Mouse (Mus musculus) 416B (cell line): Measurements from ENCODE around the gene 7420426K07Rik.

Source experiments
- DNase-seq: peaks from one replicate; pipeline ENCODE4 v3.0.0; 2011; ENCODE audit warnings: low read depth

The 7420426K07Rik gene

DNA sequence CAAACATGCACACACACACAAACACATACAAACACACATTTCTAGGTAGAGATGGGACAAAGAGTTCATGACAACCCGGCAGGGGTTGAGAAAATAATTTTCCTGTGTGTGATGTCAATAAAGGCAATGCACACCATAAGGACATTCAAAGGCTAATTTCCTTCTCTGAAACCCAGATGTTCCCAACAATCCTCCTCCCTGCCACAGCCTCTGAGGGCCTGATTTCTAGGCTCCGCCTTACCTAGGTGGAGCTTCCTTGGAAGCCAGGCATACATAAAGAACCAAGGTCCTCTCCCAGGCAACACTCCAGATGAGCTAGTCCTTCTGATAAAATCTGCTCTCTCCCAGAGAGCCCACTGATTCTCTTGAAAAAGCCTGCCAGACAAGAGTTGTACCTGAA, at the start of gene 7420426K07Rik:
7420426K07Rik (plus strand) TSS at position 301 of the 400 bp plus-strand sequence.
- no peak for DNase-seq

DNA sequence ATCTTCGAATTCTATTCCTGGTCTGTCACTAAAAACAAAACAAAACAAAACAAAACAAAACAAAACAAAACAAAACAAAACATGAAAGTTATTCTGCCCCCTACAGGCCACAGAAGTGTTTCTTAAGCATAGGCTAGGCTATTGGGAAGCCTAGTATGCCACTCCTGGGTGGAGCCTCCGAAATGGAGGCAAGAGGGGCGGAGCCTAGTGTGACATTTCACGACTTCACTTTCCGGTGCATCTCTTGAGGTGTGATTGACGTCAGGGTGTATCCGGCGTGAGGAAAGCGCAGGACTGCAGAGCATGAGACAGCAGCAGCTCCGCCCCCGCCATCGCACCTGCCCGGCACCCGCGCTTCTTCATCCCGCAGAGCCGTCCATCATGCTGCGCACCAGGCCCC, 46.7 kb upstream of the 7420426K07Rik start, which contains the start of gene Prr23a2:
Prr23a2 (plus strand) TSS at position 285 of the 400 bp plus-strand sequence.
- no peak for DNase-seq

DNA sequence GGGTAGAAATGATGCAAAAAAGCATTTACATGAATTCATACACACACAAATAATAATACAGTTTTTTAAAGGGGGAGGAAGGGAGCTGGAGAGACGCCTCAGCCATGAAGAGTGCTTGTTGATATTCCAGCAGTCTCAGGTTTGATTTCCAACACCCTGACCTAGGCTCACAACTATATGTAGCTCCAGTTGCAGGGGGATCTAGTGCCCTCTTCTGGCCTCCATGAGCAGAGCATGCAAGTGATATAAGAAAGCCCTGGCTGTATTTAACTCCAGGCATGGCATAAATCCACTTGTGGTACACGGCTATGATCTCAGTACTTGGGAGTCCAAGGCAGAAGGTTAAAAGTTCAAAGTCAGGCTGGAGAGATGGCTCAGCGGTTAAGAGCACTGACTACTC, 39.5 kb upstream of the 7420426K07Rik start:
- peak; percentile 53 for DNase-seq

DNA sequence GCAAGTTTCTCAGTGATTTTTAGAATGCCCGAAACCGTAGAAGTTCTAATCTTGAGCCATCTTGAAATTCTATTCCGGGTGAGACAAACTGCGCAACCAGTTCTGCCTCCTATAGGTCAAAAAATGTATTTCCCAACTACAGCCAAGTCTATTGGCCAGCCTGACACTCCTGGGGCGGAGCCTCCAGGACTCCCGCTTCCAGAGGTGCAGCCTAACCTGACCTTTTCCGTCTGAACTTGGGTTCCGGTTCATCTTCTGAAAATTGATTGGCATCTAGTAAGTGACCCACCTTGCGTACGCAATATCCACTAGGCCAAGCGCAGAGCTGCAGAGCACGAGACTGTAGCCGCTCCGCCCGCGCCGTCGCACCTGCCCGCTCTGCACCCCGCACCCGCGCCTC, 38.3 kb upstream of the 7420426K07Rik start, which contains the start of gene Prr23a3:
Prr23a3 (plus strand) TSS at position 197 of the 400 bp plus-strand sequence.
- DNase-seq: no peak

DNA sequence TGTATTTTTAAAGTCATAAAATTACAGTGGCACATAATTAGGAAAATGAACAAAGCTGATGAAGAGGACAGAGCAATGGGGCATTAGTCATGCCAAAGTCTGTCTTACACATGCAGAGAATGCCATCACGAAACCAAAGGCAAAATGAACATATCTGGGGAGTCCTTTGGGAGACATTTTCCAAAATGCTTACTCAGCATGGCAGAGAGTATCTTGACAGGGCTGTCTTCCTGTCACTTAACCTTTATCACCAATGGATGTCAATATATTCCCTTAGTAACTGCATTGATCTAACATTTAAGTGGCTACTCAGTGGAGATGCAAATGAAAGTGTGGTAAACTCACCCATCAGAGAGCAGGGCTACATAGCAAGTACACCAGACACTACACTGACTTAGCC, 1.4 kb upstream of the 7420426K07Rik start:
- DNase-seq: no peak

DNA sequence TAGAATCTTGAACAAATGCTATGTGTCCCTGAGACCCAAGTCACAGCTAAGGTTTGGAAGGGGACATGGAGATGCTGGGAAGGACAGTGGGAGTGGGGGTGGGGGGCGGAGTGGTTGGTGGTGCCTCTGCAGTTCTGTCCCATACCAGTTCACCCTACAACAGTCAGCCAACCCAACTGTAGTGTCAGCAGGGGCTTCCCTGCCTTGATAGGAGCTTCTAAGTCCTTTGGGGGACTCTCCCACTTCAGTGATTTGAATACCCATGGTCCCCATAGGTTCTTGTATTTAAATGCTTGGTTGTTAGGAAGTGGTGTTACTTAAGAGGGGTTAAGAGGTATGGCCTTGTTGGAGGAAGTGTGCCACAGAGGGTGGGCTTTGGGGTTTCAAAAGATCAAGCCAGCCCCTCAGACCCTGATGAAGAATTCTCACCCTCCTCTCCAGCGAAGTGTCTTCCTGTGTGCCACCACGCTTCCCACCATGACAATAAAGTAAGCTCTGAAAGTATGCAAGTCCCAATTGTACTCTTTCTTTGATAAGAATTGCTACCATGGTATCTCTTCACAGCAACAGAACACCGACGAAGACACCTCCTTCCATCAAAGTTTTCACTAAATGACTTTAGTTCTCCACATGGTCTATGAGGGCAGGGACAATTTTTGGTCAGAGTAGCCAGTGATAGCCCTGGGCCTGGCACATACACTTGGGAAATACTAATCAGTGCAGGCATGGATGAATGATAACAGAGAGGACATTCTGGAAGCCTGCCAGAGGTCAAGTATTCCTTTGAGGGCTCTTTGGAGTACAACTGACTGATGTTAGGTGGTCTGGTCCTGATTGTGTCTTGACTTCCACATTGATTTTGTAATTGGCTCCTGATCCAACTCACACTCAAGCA, 18.0 kb downstream of the 7420426K07Rik start:
- no peak for DNase-seq

DNA sequence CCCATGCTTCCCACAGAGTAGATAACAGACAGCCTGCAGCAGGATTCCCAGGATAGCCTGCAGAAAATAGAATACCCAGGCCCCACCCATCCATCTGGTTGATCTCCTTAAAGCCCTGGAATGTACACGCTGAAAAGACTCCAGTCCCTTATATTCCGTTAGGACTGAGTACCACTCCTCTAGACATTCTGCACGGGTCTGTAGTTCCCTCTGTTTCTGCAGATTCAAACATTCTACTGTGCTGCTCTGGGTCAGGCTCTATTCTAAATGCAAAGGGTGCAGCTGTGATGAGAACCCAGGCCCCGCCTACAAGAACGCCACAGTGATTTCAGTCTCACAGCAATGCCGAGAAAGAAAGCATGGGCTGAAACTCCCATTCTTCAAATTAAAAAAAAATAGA, 20.2 kb downstream of the 7420426K07Rik start:
- no peak for DNase-seq

DNA sequence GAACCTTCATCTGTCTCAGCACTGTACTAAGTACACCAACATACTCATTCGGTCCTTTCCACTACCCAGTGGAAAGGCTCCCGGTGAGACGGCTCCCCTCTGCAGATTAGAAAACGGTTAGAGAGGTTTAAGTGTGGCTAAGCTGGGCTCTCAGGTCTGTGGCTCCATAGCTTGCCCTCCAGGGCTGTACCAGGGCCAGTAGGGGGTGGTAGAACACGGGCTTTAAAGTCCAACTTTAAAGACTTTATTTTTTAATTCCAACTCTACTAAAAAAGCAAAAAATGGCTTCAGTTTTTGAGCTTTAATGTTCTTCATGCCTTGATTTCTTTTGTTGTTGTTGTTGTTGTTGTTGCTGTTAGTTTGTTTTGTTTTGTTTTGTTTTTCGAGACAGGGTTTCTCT, 21.3 kb downstream of the 7420426K07Rik start:
- no peak for DNase-seq

DNA sequence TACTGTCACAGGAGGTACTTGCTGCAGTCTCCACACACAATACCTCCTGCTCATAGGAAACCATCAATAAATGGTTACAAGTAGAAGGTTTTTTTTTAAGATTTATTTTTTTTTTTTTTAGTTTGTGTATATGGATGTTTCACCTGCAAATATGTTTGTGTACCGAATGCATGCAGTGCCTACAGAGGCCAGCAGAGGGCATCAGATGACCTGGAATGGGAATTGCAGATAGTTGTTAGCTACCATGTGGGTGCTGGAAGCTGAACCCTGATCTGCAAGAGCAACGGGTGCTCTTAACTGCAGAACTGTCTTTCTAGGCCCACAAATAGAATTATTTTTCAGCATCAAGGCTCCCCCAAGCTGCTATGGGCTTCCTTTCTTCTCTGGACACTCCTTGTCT, 26.6 kb downstream of the 7420426K07Rik start:
- peak; percentile 15 for DNase-seq

DNA sequence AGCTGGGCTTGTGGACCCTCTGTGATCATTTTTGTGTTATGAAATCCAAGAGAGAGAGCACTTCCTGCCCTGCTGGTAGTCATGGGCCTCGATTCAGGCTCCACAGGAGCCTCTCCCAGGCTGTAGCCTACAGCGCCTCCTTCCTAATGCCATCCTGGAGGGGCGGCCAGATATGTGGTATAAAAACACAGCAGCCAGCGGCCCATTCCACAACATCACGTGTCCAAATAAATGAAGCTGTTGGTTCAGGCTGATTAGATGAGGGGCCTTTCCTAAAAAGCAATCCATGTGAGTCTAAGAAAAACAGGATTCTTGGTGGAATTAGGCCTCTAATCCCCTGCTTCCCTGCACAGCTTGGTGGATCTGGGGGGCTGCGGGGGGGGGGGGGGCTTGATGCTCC, 30.0 kb downstream of the 7420426K07Rik start:
- no peak for DNase-seq

DNA sequence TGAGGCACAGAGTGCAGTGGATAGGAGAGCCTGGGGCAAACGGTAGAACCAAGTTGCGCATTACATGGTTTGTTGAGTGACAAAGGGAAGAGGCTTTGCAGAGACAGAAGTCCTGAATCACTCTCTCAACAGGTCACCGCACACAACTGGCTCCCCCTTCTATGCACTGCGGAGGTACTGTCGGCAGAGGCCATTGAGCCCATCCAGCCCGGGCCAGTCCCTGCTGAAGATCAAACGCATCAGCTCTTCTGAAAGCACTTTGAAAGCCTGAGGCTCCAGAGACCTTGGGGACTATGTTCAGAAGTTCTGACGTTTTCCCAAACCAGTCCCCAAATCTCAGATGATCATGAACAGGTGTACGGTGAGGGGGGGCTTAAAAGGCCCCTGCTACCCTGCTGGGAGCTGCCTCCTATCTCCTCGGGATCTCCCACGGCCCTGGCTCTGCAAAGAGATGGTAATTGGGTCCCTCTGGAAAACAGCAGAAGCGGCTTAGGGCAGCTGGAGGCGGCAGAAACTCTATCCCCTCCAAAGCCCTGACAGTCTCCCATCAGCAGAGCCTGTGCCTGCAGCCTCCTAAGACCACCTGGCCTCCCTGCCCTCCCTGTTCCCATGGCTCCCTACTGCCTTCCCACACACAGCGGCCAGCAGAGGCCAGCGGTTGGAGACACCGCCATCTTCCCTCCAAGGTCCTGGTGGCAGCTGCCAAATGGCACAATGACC, 32.4 kb downstream of the 7420426K07Rik start:
- DNase-seq: no peak

DNA sequence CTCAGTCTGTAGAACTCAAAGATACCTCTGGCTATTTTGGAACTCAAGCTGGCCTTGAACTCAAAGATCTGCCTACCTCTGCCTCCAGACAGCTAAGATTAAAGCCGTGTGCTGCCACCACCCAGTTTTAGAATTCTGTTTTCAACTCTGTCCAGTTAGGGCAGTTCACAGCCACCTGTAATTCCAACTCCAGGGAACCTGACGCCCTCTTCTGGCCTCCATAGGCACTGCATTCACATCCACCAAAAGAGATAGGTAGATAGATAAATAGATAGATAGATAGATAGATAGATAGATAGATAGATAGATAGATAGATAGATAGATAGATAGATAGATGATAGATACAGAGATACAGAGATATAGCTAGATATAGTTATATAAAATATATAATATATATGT, 36.4 kb downstream of the 7420426K07Rik start:
- peak; percentile 22 for DNase-seq

DNA sequence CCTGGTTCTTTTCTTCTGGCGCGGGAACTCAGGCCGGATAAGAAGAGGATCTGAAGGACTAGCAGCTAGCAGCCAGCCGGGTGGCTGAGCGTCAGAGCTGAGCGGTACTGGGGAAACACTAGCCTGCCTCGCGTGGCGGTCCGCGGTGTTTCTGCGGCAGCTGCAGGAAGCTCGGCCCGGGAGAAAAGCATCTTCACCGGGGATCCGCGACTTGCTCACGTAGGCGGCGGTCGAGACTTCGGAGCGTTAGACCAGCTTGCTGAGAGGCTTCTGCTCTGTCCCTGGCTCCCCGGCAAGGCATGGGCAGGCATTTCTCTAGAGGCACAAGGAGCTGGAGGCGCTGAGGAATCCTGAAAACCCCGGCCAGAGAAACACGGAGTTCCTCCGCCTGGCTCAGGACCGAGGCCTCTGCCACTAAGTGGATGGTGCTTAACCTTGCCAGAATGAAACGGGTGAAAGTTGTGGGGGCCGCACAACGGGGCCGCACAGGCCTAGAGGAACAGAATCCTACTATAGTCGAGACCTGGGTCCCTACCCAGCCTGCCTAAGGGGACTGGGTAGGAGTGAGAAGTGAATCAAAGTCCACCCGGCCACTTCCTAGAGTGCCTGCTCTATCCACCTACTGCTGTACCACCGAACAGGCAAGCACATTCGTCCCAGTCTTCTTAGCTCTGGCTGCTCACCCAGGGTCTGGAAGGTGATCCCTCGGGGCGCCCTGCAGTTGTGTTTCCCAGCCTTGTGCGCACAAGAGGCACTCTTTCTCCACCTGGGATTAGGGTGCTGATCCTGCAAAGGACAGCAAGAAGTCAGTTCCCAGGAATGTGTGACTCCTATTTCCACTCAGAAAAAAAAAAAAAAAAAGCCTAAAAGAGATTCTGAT, 49.5 kb downstream of the 7420426K07Rik start:
- DNase-seq: no peak

DNA sequence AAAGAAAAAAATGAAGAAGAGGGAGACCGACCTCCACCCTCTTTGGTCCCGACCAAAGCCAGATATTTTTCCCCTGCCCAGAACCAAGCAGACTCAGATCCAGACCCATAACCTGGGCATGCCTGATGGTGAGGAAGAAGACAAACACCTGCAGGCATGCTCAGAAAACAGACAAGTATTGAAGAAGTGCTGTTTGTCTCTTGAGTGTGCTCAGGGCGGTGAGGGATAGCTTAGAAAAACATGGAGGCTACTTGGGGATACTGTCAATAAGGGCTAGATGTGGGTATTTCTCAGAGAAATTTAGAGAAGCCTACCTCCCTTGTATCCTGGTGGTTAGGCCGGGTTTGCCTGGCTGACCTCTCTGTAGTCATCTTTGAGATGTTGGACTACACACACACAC, 50.4 kb downstream of the 7420426K07Rik start:
- no peak for DNase-seq

DNA sequence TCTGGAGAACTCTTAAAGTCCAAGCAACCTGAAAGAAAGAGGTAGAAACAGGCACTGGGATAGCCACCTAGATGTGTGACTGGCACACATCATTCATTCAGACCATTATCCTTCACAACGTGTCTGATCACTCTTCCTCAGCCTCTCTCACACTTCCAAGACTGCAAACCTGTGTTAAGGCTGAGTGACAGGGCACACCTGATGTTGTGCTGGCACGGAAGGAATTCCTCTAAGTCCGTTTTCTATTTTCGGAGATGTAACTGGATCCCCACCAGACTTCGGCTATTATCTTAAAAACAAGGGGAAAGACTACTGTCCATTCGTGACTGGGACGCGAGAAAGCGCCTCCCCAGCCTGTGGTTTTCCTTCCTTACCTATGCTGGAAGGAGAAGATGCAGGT, 50.9 kb downstream of the 7420426K07Rik start:
- no peak for DNase-seq
